Mouse (Mus musculus): Measurements from ENCODE around the gene Dct.

Dct gene

DNA sequence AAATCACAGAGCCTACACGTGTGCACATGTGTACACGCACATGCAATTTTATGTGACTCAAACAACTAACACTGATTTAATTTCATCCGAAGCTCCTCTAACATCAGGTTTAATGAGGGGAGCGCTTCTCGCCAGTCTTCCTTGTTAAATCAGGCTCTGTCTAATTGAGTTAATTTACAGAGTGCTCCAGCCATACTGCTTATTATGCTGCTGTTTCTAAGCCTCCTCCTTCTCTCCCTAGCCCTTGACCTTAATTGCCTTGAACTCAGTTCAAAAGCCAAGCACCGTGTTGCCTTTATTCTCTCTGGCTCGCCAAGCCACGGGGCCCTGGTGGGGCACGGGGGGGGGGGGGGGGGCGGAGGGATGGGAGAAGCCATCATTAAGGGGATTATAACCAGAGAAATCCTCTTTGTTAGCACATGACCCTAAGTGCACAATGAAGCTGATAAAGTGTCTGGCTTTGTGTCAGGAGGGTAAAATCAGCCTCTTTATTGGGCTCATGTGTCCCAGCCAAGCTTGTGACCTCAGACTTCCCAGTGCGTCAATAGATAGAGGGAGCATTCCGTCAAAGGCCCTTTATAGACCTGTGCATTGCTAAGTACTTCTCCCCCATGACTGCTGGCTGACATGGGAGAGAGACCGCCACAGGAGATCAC is at the start of gene Dct:
TSS of gene Dct (minus strand) at position 270 of the 656 bp plus-strand sequence.
- DNase-seq (ENCODE audit: low read depth) = no peak

DNA sequence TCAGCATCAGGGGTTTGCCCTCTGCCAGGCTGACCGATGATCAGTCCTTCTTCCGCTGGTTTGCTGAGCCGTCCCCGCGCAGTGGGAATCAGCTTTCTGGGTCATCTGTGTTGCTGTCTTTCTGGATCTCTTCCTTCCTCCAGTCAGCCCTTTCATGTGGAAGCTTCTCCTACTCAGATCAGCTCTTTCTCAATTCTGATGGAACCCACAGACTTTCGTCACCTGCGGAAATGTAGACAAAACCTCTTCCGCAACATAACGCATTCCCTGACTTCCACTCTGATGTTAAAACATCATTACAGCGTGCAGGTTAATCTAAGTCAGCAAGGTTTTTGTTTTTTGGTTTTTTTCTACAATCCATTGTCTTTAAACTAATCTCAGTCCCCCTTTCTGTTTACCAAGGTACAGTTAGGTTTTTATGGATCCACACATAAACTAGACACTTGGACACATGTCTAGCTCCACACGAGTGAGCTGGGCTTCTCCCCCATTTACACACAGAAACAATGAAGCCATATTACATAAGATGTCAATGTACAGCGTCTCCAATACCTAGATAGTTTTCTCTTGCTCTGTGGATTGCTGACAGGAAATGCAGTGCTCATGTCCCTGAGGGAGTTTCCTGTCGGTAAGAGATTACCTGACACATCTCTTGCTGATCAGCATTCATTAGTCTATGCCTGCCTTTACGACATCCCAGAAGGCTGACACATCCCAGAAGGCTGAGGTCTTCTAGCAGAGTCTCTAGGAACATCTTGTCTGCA is 49.4 kb upstream of the Dct start:
- no peak for DNase-seq (ENCODE audit: low read depth)

DNA sequence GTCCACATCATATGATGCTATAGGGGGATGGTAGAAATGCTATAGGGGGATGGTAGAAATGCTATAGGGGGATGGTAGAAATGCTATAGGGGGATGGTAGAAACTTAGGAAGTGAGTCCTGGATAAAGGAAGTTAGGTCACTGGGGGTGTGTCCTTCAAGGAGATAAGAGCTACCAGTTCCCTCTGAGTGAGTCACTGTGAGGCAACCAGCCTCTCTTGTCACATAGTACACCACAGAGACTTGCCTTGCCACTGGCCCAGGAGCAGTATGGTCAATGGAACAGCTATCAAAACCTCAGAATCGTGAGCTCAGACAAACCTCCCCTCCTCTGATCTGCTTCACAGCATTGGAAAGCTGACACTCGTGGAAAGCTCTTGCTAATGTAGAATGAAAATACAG is 46.2 kb upstream of the Dct start:
- DNase-seq (ENCODE audit: low read depth) = peak; percentile 29

DNA sequence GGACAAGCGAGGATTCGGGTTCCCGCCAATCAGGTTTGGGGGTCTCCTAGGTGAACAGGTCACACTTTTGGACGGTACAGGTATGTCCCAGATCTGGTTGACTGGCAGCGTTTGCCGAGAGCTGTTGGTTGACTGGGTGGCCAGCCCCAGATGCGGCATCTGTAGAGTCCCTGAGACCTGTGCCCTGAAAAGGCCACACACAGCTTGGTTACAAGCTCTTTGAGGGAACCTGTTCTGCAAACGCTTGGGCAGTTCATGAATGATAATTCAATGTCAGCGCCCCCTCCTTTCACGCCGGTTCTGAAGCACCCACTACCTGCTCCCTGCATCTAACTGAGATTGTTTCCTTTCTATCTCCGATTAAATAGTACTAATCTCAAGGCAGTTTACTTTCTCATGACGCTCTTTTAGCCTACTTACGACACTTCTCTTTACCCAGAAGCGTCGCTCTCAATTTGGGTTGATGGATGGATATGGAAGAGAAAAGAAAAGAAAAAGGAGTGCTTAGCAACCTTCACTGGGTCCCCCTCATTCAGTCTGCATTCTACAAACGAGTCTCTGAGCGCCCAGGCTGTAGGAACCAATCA is 37.9 kb upstream of the Dct start:
- peak; percentile 18 for DNase-seq (ENCODE audit: low read depth)

DNA sequence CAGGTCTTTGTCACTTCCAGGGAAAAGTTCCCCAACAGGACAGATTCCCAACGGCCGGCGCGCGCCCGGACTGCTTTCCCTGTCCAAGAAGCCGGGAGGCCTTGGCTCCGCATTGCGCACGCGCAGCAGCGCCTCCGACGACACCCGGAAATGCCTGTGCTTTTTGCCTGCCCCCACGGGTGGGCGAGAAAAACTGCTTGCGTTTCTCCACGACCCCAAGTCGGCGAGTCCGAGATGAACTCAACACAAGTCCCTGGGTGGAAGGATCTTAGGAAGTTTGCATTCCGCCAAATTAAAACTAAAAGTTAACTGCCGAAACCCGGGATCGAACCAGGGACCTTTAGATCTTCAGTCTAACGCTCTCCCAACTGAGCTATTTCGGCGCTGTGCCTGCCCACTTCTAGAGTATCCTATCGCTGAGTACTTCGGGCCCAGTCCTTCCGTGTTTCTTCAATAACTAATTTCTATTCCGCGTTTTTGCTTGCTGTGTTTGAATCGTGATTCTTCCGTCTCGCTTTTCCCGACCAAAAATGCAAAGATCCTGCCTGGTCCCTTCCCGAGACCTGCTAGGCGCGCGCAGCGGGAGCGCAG is 37.3 kb upstream of the Dct start:
- DNase-seq (ENCODE audit: low read depth) = peak; percentile 72

DNA sequence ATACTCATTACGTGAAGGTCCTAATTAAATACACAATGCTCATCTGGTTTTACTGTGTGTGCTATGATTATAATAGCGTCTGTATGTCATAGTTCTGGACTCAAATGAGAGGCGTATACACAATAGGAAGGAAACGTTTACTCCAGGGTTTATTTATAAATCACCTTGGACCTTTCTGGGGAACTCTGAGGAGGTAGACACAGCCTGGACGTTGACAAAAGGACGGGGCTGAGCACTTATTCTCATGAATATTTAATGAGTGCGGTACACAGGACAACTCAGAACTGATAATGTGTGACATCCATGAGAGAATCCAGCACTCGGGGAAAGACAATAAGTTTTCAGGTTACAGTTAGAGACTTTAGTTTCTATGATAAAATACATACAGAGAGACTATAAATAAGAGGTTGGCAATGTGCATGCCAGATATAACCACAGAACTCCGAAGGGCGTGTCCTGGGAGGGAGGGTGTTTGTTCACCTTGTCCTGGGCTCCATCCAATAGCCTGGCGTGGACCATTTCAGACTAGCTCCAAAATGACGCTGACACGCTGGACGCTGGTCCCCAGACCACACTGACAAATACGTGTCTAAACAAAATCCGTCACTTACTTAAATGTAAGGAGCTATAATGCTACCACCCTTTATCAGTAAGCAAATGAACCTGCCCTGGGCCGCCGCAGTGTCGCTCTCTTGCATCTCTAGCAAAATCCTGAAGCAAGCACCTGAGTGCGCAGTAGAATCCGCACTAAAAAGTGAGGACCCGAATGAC is 36.6 kb upstream of the Dct start:
- DNase-seq (ENCODE audit: low read depth) = peak; percentile 34

DNA sequence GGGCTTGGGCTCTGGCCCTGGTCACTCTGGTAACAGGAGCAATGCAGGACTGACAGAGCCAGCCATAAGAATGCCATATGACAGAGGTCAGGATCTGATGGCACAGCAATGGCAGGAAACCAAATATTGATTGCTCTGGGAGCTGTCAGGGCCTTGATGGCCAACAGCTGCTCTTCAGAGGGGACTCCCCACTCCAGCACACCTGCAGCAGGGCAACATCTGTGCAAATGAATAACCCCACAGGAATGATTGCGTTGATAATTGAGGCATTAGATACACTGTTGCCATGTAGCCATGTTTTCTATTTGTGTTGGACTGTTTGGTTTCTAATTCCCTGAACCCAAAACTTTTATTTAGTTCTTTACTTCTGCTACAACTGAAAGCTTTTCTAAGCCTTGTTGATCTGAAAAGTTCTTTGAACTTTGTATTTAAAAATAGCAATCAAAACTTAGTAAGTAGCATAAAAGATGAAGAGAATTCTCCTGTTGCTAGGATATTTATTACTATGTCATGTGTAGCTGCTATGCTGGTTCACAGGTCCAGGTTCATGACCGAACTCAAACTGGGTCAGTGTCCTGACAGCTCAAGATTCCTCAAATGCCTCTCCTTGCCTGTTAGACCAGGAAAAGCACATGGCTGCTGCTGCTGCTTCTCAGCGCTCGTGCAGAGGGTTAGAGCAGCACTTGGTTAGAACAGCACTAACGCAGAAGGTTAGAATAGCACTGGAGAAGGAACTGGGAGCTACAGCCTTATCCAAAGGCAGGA is 34.4 kb upstream of the Dct start:
- no peak for DNase-seq (ENCODE audit: low read depth)

DNA sequence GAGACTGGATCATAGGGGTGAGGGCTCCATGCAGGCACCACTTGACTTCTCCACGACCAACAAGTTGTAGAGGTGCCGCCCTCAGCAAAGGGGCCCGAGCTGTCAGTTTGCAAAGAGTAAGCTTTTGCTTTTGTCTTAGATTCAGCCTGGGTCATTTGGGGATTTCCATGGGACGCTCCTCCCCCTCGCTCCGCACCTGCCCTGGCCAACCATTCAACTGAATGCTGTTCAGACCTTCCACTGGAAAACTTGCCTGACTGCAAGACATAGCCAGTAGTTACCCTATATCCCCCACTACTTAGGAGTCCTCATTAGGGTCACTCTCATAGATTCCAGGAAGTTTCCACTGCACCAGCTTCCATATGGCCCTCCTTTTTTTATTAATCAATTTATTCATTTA is 31.8 kb upstream of the Dct start:
- no peak for DNase-seq (ENCODE audit: low read depth)

DNA sequence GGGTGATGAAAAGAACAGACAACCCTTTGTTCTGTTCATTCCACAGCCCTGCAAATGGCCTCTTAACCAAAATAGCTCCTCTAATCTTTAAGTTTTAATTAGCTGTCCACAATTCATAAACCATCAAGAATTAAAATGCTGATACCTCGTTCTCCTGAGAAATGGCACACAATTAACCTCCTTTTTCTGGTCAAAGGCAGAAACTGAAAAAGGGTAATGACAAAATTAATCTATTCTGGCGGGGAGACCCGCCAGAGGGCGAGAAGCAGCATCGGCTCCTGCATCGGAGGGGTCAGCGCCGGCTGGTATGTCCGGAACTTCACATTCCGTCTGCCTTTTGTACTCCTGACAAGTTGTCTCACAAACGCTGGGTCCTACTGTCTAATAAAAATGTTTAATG is 28.6 kb upstream of the Dct start:
- DNase-seq (ENCODE audit: low read depth) = no peak

DNA sequence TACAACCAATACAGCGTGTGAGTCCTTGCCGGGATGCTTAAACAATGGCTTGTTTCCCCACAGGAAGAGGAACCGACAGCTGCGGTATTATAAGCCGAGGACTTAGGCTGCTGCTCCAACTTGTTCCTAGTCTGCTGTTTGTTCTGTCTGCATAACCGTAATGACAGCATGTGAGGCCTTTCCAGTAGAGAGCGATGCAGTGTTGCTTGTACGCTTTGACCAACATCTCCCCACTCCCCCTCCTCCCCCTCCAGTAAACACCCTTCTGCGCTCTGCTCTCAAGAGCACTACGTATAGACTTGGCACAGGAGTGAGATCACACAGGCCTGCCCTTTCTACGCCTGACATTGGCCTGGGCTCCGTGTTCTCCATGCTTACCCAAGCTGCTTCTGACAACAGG is 18.1 kb upstream of the Dct start:
- DNase-seq (ENCODE audit: low read depth) = no peak

DNA sequence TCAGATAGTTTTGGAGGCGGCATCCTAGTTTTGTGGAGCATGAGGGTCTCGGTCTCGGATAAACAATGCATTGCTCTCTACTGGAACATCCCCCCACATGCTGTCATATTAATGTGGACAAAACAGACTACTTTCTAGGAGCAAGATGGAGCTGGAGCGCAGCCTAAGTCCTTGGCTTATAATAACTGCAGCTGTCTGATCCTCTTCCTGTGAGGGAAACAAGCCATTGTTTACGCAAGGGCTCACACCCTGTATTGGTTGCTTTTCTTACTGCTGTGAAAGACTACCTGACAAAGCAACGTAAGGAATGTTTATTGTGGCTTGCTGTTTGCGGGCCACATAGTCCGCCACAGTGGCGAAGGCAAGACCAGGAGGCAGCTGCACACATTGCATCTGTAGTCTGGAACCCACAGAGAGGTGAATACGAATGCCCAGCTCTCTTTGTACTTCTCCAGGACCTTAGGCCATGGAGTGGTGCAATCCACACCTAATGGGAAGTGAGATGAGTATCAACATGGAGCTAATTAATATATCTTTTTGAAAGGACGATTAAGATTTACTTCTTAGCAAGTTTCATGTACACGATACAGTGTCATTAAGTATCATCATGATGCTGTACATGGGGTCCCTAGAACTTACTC is 17.5 kb upstream of the Dct start:
- no peak for DNase-seq (ENCODE audit: low read depth)

DNA sequence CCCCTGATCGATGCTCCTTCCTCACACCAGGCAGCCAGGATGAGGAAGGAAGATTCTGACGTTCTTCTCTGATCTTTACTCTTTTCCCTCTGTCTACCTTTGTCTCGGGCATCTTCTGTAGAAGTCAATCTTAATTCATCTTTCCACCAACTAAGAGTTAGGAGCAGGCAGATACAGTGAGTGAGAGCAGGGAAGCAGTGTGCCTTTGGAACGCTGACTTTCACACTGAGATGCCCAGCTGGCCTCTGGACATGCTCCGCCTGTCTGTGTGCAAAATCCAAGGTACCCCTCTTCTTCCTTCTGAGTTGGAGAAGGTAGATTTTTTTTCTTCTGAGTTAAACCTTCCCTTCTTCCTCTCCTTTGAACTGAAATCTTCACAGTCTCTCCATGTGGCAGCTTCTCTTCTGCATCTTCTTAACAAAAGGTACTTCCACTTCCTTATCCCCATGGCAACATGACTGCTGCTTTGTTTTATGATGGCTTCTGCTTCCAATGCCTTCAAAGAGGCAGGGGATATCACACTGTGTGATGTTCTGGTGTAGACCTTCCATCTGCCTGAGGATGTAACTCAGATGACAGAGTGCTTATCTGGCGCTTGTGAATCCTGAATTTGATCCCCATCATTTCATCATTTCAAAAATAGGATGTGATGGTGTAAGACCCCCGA is 9.9 kb upstream of the Dct start:
- DNase-seq (ENCODE audit: low read depth) = no peak

DNA sequence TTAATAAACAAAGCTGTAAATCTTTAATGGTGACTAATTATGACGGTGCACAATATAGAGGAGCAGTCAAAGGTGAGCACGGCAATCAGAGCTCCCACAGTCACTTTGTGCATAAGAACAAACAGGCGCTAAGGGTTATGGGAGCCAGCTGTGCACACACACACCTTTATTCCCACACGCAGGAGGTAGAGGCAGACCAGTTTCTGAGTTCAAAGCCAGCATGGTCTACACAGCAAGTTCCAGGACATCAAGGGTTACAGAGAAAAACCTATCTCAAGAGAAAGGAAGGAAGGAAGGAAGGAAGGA is 6.5 kb upstream of the Dct start:
- no peak for DNase-seq (ENCODE audit: low read depth)

DNA sequence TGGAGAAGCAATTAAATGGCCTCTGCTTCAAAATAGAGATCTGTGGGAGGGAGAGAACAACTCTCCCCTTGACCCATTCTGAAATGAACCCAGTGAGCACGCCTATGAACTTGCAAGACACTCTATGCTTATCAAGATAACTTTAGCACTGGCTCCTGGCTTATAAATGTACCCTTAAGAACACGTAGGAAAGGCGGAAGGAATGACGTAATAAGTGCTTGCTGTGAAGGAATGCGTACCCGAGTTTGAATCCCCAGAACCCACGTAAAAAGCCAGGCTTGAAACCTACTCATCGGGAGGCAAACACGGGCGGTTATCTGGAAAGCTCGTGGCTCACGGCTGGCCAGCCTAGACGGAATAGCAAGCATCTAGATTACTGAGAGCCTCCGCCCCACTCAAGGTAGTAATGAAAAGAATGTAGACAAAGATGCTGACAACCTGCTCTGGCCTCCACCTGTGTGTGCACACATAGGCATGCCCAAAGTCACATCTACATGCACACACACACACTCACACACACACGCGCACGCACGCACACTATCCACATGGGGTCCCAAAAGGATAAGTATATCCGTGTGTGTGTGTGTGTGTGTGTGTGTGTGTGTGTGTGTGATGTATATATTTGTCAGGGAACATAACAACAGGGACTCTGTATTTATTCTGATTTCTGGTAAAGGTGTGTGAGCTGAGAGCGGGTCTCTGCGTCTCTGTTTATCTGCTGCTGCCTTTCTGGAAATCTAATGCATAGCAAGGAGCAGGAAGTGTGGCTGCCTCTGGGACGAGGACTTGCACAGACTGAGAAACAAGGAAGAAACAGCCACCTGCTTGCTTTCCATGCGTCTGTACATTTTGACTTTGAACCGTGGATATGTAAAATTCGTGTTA is 5.9 kb upstream of the Dct start:
- DNase-seq (ENCODE audit: low read depth) = no peak

DNA sequence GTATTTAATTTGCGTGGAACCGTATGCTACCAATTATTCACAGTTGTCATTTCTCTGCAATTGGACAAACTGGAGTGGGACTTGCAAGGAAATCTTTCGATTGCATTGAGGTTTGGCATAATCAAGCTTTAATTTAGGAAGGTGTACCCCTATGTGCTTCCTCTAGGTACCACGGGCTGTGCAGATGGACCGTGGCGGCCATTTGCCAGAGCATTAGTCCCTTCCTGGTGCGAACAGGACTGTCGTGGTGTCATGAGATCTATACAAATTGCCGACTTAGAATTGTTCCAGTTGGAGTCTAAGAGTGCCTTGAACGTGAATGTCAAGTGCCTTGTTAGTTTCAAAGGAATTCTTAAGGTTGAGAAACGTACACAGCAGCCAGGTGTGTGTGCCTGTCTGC is 726 bp upstream of the Dct start:
- no peak for DNase-seq (ENCODE audit: low read depth)

DNA sequence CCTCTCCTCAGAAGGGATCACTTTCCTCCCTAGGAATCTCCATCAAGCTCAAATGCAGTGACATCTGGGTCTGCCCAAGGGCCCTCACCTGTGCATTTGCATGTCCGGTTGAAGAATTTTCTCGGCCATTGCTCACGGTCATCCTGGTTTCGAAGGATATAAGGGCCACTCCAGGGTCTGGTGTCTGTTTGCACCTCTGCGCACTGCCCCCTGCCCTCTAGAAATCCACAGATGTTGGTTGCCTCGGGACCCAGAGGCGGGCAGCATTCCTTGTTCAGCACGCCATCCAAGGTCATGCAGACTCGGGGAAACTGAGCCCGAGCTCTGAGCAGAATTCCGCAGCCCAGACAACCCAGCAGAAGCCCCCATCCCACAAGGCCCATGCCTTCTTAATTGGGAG is 648 bp downstream of the Dct start:
- DNase-seq (ENCODE audit: low read depth) = no peak

DNA sequence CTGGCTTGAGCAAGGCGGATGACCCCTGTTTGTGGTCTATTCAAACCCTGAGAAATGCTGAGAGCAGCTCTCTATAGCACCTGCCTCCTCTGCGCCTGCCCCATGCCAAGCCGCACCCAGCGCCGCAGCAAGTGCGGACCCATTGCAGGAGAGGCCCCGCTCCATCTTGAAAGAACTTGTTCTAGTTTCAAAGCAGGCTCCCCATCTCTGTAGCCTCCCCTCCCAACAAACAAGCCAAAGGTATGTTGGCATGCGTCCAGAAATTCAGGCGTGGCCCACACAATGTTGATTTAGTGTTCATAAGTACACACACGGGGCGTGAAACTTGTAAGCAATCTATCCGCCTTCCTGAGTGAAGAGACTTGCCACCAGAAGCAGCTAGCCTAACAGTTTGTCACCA is 1.1 kb downstream of the Dct start:
- no peak for DNase-seq (ENCODE audit: low read depth)

DNA sequence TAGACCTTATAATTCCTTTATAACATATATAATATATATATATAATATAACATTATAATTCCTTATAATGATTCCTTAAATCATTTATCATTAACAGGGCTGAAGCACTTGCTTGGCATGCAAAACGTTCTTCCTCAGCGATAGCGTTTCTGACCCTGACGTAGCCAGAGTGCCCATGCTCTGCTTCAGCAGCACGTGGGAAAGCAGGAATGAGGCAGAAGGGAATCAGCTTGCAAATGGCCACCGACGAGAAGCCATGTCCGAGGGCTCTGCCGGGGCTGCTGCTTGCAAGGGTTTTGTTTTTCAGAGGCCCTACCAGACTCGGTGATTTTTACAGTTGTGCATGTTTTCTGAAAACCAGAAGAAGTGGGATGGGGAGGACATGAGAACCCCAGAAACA is 1.6 kb downstream of the Dct start:
- DNase-seq (ENCODE audit: low read depth) = no peak

DNA sequence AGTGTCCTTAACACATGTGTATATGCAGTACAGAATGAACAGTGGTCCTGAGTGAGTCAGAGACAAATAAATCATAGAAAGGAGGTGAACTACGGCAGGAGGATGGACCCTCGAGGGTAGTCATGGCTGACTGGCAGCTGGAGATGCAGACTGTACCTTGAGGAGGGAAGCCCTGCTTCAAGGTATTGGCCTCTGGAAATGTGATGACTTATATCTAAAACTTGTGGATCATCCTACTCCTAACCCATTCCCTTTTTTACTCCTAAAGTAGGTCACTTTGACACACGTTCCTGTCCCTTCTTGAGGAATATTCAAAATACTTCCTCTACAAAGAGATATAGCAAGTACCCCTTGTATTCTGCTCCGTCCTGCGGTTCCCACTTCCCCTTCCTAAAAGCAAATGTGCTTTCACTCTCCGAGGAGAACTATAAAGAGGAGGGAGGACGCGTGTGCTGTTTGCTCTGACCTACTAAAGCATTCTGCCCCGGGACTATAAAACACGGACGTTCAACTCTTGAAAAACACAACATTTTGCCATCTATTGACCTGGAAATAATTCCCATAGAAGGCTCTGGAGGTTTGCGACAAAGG is 2.3 kb downstream of the Dct start:
- peak; percentile 14 for DNase-seq (ENCODE audit: low read depth)
